Mouse (Mus musculus) midbrain, postnatal 0 days (tissue): ENCODE results near the gene Acad10. TPM values are rescaled to one million over a fixed set of nuclear protein-coding genes. Genes with fewer than 3 reads are reported as not detected.
A peak's percentile ranks its signal among the peaks of the same experiment; 100 is the strongest.

ENCODE experiments used
- ATAC-seq: fragments of 200-750 bp; cut with Nextera tagmentation; 2 replicates; pipeline ENCODE4 v1.8.0; 2017; ENCODE audit warnings: moderate number of reproducible peaks, mild to moderate bottlenecking, moderate TSS enrichment, moderate library complexity; ENCODE audit not compliant: low FRiP score
- DNase-seq: peaks from one replicate; pipeline ENCODE4 v3.0.0-alpha.2; 2015; ENCODE audit warnings: low spot score
- H3K27ac ChIP-seq: fragments of 300-500 bp; sonication (generic); 2 replicates; pipeline ENCODE4 v1.5.1; 2014; ENCODE audit warnings: low read depth, mild to moderate bottlenecking, low read length, mixed read lengths
- H3K27me3 ChIP-seq: fragments of 300-500 bp; sonication (generic); 2 replicates; pipeline ENCODE4 v1.6.1; 2014; ENCODE audit warnings: low read length, control low read depth, mixed read lengths; ENCODE audit not compliant: insufficient read depth
- H3K36me3 ChIP-seq: fragments of 300-500 bp; sonication (generic); 2 replicates; pipeline ENCODE4 v1.6.1; 2014; ENCODE audit warnings: low read length, control low read depth, mixed read lengths; ENCODE audit not compliant: insufficient read depth
- H3K4me1 ChIP-seq: fragments of 300-500 bp; sonication (generic); 2 replicates; pipeline ENCODE4 v1.6.1; 2014; ENCODE audit warnings: mild to moderate bottlenecking, control low read depth, antibody characterized with exemption, low read length, mixed read lengths; ENCODE audit not compliant: insufficient read depth
- H3K4me2 ChIP-seq: fragments of 300-500 bp; sonication (generic); 2 replicates; pipeline ENCODE4 v1.6.1; 2014; ENCODE audit warnings: low read depth, mild to moderate bottlenecking, low read length, mixed read lengths; ENCODE audit not compliant: poor library complexity, severe bottlenecking
- H3K4me3 ChIP-seq: fragments of 300-500 bp; sonication (generic); 2 replicates; pipeline ENCODE4 v1.5.1; 2014; ENCODE audit warnings: low read depth, mild to moderate bottlenecking, low read length, moderate library complexity
- H3K9ac ChIP-seq: fragments of 300-500 bp; sonication (generic); replicated peaks from 2 replicates; pipeline ENCODE4 v1.6.1; 2014; ENCODE audit warnings: mild to moderate bottlenecking, low read length, moderate library complexity, mixed read lengths; ENCODE audit not compliant: poor library complexity, severe bottlenecking
- H3K9me3 ChIP-seq: fragments of 300-500 bp; sonication (generic); 2 replicates; pipeline ENCODE4 v1.6.1; 2016; ENCODE audit warnings: low read length, control low read depth
- CTCF ChIP-seq: IDR thresholded peaks from 2 replicates; pipeline ENCODE4 v1.5.1; 2016; ENCODE audit warnings: antibody characterized with exemption, mild to moderate bottlenecking
- WGBS: fragments of 180-500 bp; shearing (Covaris S2); extraction: QIAGEN DNeasy Blood & Tissue Kit; methylation state at CpG from one replicate; pipeline ENCODE4 v1.1.7; 2014; 5-methylcytosine and 5-hydroxymethylcytosine counted together
- polyA plus RNA-seq: library from polyadenylated mRNA; unstranded; fragments of >200 nt; fragmentation: Nextera tagmentation; extraction: Ambion mirVana; gene quantifications from 2 replicates; pipeline ENCODE4 v1.2.1, GENCODE M21; 2015
- total RNA-seq: library from RNA; depleted of rRNA; stranded (reverse); fragments of >200 nt; gene quantifications from 2 replicates; pipeline ENCODE4 v1.2.3, GENCODE M21; 2014

The Acad10 gene
- total and polyA plus RNA-seq, 2 experiments from 2014 or later = 1.4 to 1.7 TPM

DNA sequence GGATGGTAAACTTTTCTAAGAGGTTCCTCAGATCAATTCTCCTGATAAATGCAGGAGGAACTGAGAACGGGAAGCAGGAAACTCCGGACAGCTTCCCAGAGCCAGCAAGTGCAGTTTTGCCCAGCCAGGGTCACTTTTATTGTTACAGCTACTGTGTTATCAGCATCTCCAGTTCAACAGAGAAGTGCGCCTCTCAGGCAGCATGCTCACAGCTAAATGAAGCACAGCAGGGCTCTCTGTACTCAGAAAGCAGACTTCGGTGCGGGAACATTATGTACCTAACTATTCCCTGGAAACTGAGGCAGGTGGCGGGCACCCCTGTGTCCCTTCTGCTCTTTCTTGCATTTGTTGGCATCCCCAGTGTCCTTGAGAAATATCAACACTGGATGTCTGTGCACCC lies 64.1 kb downstream of the Acad10 start:
- DNase-seq (no peak), ATAC-seq (no peak)
- no peak overlapping the region for H3K4me2 ChIP-seq
- H3K27me3 ChIP-seq = no peaks in the 10 kb centered on the region
- H3K9ac ChIP-seq = no peak overlapping the region
- no peak overlapping the region for H3K4me3 ChIP-seq
- H3K27ac ChIP-seq = no peak overlapping the region
- no peak for TF ChIP-seq CTCF
- no peaks in the 10 kb centered on the region for H3K36me3 ChIP-seq
- 0 out of 2 replicates have a peak, but pooled peaks cover 3% of the 10 kb centered on the region for H3K4me1 ChIP-seq
- H3K9me3 ChIP-seq = no peaks in the 10 kb centered on the region
- WGBS = 77% methylated on average over 6 of the region's 6 CpGs

DNA sequence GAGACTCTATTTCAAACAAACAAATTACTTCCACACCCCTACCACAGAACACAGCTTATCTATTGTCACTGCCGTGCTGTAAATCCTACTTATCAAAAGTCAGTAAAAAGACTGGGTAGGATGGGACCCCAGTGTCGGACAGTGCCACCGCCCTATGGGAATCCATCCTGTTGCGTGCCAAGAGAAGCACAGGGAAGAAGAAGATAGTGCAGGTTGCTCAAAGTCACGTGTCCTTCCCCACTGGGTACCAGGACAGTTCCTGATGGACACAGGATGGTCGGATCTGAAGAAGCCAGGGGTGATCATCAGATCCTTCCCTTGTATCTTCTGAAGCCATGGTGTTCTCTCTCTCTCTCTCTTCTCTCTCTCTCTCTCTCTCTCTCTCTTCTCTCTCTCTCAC lies 64.6 kb downstream of the Acad10 start:
- whole genome bisulfite sequencing = 83% methylated on average over 6 of the region's 6 CpGs
- Histone ChIP-seq H3K27ac (no peak overlapping the region), H3K9ac (no peak overlapping the region), H3K27me3 (no peaks in the 10 kb centered on the region), H3K4me3 (no peak overlapping the region), H3K4me2 (no peak overlapping the region), H3K9me3 (no peaks in the 10 kb centered on the region), H3K36me3 (no peaks in the 10 kb centered on the region), H3K4me1 (0 out of 2 replicates have a peak, but pooled peaks cover 3% of the 10 kb centered on the region)
- DNase-seq = no peak
- TF ChIP-seq CTCF = no peak
- no peak for ATAC-seq

DNA sequence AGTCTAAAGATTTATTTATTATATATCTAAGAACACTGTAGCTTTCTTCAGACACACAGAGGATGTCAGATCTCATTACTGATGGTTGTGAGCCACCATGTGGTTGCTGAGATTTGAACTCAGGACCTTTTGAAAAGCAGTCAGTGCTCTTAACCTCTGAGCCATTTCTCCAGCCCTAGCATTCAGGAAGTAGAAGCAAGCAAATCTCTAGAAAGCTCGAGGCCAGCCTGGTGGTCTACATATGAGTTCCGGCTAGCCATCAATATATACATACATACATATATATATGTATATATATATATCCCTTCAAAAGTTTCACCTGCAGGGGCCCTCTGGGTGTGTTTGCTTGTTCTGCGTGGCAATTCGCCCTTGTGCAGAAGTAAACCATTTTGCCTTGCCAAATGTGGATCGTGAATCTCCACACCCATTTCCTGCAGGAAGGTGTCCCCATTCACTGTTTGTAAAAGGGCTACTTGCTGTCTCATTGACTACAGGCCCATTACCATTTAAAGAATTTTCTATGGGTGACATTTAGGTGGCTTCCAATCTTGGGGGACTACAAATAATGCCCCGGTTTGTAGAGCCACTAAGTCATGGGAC lies 65.5 kb downstream of the Acad10 start:
- Histone ChIP-seq H3K4me2 (no peak overlapping the region), H3K4me1 (0 out of 2 replicates have a peak, but pooled peaks cover 3% of the 10 kb centered on the region), H3K27me3 (no peaks in the 10 kb centered on the region), H3K4me3 (no peak overlapping the region), H3K27ac (0 out of 2 replicates have a peak overlapping the region, but pooled peaks have one; percentile 71), H3K9me3 (no peaks in the 10 kb centered on the region), H3K9ac (0 out of 2 replicates have a peak overlapping the region, but pooled peaks have one; percentile 45), H3K36me3 (no peaks in the 10 kb centered on the region)
- no peak for DNase-seq
- WGBS = 83% methylated on average over 6 of the region's 6 CpGs
- no peak for ATAC-seq
- no peak for TF ChIP-seq CTCF

DNA sequence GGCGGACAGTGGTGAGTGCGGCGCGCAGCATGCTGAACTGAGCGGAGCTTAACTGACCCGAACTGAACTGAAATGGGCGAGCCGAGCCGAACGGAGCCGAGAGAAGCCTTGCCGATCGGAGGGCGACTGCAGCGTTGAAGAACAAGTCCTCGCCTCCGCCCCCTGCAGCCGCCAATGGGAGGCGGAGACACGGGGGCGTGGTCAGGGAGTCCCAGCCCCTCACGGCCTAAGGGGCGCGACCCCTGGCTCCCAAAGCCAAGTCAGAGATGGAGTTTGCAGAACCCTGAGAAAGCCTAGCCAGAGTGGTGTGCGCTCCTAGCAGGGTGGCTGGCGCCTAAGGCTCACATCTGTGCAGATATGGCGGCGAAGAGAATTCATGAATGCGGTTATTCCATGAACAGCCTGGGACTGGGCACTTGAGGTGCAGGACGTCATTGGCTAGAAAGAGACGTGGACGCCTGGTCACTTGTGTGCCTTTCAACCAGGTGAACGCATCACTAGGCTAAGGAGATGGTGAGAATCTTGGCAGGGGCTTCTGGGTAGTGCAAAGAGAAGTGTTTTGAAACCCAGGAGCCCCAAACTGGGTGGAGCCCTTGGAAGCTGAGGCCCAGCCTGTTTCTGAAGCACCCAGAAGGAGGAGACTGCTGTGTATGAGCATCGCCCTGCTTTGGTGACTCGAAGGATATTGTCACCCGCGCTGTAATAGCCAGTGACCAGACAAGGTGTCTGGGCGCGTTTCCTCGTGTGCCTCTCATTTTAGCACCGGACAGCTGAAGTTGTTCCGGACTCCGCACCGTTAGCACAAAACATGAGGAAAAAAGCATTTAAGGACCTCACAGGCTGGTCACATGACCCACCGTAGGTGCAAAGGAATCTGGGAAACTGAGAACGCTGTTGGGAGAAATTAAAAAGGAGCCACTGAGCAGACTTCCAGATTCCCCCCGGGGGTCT lies 66.6 kb downstream of the Acad10 start, which contains the start of gene Aldh2:
Gene Aldh2 (minus strand): TSS at position 374 of the 951 bp plus-strand sequence.
- WGBS = 2% methylated on average over 41 of the region's 47 CpGs
- Histone ChIP-seq H3K4me2 (peak within 1 kb of the TSS; percentile 93), H3K9ac (peak within 1 kb of the TSS; percentile 45), H3K27ac (peak within 1 kb of the TSS; percentile 71), H3K4me3 (peak within 1 kb of the TSS; percentile 53), H3K36me3 (no peaks in the 10 kb centered on the region), H3K4me1 (0 out of 2 replicates have a peak, but pooled peaks cover 3% of the 10 kb centered on the region), H3K27me3 (no peaks in the 10 kb centered on the region), H3K9me3 (no peaks in the 10 kb centered on the region)
- peak; percentile 49 for TF ChIP-seq CTCF
- peak; percentile 90 for DNase-seq
- ATAC-seq = peak; percentile 84

DNA sequence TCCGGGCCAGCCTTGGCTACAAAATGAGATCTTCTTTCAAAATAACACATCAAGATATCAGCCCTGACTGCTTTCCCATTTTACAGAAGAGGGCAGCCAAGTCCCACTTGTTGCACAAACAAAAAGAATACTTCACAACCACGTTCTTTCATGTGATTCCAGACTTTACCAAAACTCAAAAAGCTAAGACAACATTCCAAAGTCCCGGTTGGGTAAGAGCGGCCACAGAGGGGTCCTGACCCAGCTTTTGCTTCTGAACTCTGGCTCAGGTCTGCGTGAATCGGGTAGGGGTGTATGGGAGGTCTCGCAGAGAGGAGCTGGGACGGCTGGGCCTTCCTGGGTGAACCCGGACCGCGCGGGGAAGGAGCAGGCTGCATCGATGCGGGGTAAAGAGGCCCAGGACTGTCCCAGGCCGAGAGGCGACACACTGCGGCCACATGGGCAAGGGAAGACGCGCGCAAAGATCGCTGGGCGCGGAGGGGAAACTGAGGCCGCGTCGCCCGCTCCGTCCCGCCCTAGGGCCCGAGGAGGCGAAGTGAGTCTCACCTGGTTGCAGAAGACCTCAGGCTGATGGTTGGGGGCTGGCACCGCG lies 67.4 kb downstream of the Acad10 start:
- Histone ChIP-seq H3K27ac (peak overlapping the region; percentile 71; the same call in 1 of the 2 replicates), H3K27me3 (no peaks in the 10 kb centered on the region), H3K4me3 (peak overlapping the region; percentile 53), H3K4me1 (0 out of 2 replicates have a peak, but pooled peaks cover 3% of the 10 kb centered on the region), H3K9ac (peak overlapping the region; percentile 45), H3K4me2 (peak overlapping the region; percentile 93), H3K9me3 (no peaks in the 10 kb centered on the region), H3K36me3 (no peaks in the 10 kb centered on the region)
- WGBS = 3% methylated on average over 33 of the region's 33 CpGs
- ATAC-seq (peak; percentile 41; the same call in 1 of the 2 replicates), DNase-seq (no peak)
- no peak for TF ChIP-seq CTCF
